Mouse (Mus musculus): ENCODE measurements at regions not wholly inside any gene's neighbourhood (a gene's known extent, or its start where the extent isn't known, plus 50 kb on each side); places are given as distances from the start of the nearest gene placed in this dataset.
"Not testable (repeated sequence)": the region's sequence is repeated elsewhere in the genome, so short reads cannot be mapped to it uniquely, and the experiment has no call there.

GRCm38 (mm10) chr13:61957197-61957596, 172.5 kb upstream of the Zfp808 start:
- not testable (repeated sequence) for DNase-seq

DNA sequence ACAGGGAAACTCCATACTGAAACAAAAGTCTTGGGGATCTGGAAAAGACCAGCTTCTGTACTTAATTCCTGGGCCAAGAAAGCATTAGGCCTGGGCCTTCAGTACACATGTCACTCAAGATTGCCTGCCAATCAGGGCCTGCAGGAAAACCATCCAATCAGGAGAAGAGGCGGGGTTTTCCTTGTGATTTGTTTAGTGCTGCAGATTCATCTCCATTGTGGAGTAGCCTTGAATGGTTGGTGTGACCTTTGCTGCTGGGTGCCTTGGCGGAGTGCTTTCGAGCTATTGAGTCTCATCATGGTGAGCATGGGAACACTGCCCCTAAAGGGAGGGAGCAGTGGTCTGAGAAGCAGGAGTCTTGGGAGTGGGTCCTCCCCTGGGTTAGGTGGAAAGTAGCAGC, 150.8 kb upstream of the Zfp808 start:
- DNase-seq = not testable (repeated sequence)

- not testable (repeated sequence) for DNase-seq
These were observed 133.2 kb upstream of the Zfp808 start for GRCm38 (mm10) chr13:61996519-61996918.

- peak; percentile 37 for DNase-seq
These were observed 130.9 kb upstream of the Zfp808 start for GRCm38 (mm10) chr13:61998803-61999202.

- peak; percentile 60 for DNase-seq
These were observed 122.4 kb upstream of the Zfp808 start for GRCm38 (mm10) chr13:62007321-62007720.

- peak; percentile 53 for DNase-seq
These were observed 114.1 kb upstream of the Zfp808 start for GRCm38 (mm10) chr13:62015424-62016167.

DNA sequence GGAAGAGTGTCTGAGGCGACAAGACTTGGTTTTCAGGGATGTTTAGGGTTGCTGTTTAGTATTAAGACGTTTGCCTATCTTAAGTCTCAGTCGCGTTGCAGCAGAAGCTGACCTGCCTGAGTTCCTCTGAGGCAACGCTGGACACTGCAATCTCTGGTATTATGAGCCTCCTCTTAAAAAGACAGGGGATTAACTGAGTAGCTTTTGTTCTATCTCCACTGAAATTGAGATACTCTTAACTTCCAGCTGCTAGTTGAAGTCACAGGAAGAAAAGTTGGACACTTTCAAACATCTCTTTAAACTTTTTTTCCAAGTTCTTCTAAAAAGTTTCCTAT, 113.6 kb upstream of the Zfp808 start:
- DNase-seq = not testable (repeated sequence)

GRCm38 (mm10) chr13:62037646-62038045, 92.0 kb upstream of the Zfp808 start:
- not testable (repeated sequence) for DNase-seq

GRCm38 (mm10) chr13:62077951-62078671, 51.6 kb upstream of the Zfp808 start:
- DNase-seq = not testable (repeated sequence)

DNA sequence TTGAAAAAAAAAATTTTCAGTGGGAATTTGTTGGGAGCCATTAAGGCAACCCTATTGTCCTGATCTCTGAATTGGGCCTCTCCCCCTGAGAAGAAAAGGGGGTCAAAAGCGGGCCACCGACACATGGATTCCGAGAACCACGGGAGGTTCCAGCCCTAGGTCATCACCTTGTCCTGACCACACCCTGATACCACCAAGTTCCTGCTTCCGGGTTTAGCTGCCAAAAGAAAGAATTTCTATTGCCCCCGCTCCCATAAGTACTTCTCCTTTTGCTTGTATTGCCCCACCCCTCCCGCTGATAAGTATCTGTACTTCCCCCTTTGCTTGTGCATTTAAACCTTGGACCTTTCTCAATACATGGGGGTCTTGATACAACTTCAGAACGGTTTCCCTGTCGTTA, 50.8 kb upstream of the Zfp808 start:
- DNase-seq = not testable (repeated sequence)

Small RNA genes lying in the stretch of these regions (microRNA-seq; reads per million reads assigned to microRNA genes)
- 0 reads per million in 2 experiments for gene Gm25649

All from adrenal gland, postnatal 14 days (tissue).